Mouse (Mus musculus): ENCODE data around the gene Ufsp1. TPM values are rescaled to one million over a fixed set of nuclear protein-coding genes. Genes with fewer than 3 reads are reported as not detected.

Gene Ufsp1
- total RNA-seq, 1 experiment from 2014 or later: 4.2 TPM

- peak; percentile 15; the same call in 1 of the 2 replicates for ATAC-seq (ENCODE audit: extremely low read depth, insufficient number of reproducible peaks, low FRiP score, poor library complexity, severe bottlenecking)
Observed at GRCm38 (mm10) chr5:137293282-137293681, 1.1 kb upstream of the Ufsp1 start.

DNA sequence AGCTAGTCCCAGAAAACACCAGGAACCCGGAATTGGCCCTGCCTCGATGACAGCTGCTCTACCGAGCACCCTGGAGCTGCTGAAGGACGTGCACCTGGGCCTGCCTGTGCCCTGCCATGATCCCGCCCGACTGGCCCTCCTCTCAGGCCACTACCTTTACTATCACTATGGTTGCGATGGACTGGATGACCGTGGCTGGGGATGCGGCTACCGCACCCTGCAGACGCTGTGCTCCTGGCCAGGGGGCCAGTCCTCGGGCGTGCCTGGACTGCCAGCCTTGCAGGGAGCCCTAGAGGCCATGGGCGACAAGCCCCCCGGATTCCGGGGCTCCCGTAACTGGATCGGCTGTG lies 290 bp downstream of the Ufsp1 start:
- no peak for ATAC-seq (ENCODE audit: extremely low read depth, insufficient number of reproducible peaks, low FRiP score, poor library complexity, severe bottlenecking)

DNA sequence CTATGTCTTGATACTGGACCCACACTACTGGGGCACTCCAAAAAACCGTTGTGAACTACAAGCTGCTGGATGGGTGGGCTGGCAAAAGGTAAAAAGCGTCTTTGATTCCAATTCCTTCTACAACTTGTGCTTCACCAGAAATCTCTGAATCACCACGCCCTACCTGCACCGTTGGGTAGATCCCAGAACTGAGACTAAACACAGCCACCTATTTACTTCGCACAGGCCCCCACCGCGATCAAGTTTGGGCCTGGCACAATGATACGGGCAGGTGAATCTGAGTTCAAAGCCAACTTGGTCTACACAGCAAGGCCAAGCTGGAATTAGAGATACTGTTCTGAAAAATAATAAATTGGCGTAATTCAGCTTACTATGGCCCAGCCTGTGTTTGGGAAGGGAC lies 867 bp downstream of the Ufsp1 start:
- ATAC-seq (ENCODE audit: extremely low read depth, insufficient number of reproducible peaks, low FRiP score, poor library complexity, severe bottlenecking): no peak

DNA sequence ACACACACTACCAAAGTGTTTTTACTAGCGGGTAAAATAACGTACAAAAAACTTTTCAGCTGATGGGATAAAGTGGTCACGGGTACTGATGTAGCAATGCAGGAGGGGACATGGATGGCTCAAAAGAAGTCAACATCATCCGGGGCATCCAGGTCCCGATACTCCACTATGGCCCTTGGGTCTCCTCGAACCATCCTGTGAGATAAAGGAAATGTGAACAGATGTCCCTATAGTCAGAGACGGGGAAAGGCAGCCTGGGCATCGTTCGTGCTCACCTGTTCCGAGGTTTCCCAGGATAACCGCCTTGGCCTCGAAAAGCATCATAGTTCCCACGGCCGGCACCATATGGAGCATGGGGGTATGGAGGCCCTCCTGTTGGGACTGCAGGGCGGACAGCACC lies 1.3 kb downstream of the Ufsp1 start:
- ATAC-seq (ENCODE audit: extremely low read depth, insufficient number of reproducible peaks, low FRiP score, poor library complexity, severe bottlenecking): no peak

DNA sequence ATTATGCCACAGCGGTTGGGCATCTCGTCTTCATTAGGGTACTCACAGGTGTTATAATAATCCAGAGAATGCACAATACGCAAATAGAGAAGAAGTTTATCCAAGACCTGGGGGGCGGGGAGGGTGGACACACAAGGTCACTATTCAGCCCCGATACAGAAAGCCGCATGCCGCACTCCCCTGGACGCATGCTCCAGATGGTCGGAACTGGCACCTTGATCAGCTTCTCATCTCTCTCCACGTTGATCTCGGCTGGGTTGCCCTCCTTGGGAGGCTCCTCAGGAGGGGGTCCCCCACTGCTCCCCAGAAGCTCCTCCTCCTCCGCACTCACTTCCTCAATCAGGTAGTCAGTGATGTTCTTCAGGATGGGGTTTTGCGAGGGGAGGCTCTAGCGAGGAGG lies 2.7 kb downstream of the Ufsp1 start:
- ATAC-seq (ENCODE audit: extremely low read depth, insufficient number of reproducible peaks, low FRiP score, poor library complexity, severe bottlenecking): no peak

DNA sequence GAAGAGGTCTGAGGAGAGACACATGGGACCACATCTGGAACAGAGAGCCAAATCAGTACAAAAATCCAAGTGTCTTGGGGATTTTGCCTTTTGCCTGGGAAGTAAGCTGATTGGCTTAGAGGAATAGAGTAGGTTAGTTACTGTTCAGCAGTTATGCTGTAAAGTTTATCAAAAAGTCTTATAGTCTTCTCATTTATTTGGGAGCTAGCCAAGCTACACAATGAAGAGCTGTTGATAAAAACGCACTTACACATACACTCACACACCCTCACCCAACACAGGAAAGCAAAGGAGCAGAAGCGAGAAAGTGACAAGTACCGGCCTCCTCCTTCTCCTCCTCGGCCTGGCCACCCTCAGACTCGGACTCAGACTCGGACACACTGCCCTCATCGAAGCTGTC lies 4.8 kb downstream of the Ufsp1 start:
- ATAC-seq (ENCODE audit: extremely low read depth, insufficient number of reproducible peaks, low FRiP score, poor library complexity, severe bottlenecking): no peak

- ATAC-seq (ENCODE audit: extremely low read depth, insufficient number of reproducible peaks, low FRiP score, poor library complexity, severe bottlenecking): no peak
Observed at GRCm38 (mm10) chr5:137301253-137301652, 6.8 kb downstream of the Ufsp1 start.

DNA sequence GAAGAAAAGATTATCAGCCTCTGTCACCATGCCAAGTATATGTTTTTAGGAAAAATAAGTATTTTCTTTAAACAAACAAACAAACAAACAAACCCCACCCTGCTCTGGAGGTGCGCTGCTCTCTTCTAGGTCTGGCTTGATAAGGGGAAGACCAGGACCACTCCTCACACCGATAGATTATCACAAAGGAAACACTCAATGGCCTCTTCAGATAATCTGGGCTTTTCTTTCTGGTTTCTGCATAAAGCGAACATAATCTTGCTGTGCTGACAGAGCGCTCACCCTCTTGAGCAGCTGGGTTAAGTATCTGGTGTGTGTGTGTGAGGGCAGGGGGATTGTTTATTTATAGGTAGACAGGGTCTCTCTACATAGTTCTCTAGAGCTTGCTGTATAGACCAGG lies 9.2 kb downstream of the Ufsp1 start:
- ATAC-seq (ENCODE audit: extremely low read depth, insufficient number of reproducible peaks, low FRiP score, poor library complexity, severe bottlenecking): no peak

DNA sequence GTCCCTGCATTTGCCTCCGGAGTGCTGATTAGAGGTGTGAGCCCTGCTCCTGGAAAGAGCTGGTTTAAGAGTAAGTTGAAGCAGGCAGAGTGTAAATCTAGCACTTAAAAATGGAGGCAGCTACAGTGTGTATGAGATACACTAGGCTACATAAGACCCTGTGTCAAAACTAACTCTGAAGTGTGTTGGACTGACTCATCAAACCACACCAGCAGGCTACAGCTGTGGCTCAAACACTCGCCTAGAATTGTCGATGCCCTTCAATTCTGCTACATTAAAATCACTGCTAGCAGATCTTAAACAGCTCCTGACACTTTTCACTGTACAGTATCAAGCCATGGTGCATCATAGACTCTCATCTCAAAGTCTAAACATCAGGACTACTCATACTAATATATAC lies 9.7 kb downstream of the Ufsp1 start:
- no peak for ATAC-seq (ENCODE audit: extremely low read depth, insufficient number of reproducible peaks, low FRiP score, poor library complexity, severe bottlenecking)

GRCm38 (mm10) chr5:137304816-137305215 lies 10.4 kb downstream of the Ufsp1 start:
- no peak for ATAC-seq (ENCODE audit: extremely low read depth, insufficient number of reproducible peaks, low FRiP score, poor library complexity, severe bottlenecking)

DNA sequence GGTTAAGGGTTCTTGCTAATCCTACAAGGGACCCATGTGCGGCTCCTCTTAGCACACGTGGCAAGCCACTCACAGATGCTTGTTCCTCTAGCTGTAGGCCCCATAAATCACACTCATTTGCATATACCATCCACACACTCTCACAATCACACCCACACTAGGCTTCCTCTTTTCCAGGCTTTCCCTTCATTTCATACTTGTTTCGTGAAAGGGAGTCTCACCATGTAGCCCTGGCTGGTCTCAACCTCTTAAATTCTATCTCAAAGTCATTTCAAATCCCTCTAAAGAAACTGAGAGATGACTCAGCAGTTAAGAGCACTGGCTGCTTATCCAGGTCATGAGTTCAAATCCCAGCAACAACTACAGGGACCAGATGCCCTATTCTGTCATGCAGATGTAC lies 11.4 kb downstream of the Ufsp1 start:
- ATAC-seq (ENCODE audit: extremely low read depth, insufficient number of reproducible peaks, low FRiP score, poor library complexity, severe bottlenecking): no peak

GRCm38 (mm10) chr5:137306439-137307005 lies 12.1 kb downstream of the Ufsp1 start:
- no peak for ATAC-seq (ENCODE audit: extremely low read depth, insufficient number of reproducible peaks, low FRiP score, poor library complexity, severe bottlenecking)

DNA sequence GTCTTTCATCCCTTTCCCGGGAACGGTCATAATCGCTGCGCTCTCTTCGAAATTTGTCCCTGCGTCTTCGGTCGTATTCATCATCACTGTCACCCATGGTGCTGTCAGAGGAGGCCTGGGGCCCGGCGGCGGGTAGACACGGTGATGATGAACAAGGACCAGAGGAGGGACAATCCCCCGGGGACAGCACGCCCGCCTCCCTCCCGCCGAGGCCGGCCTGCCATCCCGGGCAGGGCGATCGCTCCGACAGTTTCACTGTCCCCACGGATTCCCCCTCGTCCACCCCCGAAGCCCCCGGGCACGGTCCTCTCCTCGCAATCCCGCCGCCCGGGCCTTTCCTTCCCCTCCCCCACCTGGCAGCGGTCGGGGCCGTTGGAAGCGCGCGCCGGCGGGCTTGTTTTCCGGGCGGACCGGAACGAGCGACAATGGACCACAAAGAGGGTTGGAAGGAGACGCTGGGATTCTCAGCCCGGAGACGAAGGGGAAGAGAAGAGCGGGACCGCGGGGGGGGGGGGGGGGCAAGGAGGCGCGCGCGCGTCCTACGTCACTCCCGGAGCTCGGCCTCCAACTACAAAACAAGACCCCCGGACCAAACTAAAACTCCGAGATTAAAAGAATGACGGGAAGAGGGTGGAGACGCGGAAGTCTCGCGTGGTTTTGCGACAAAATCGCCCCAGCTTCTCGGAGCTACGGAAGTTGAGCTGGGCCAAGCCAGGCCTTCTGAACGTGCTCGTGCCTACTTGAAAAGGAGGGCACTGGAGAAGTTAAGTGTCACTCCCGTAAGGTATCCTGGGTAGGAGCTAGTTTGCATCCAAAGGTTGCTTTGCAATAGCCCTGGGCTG lies 12.9 kb downstream of the Ufsp1 start, which contains the start of gene Srrt:
TSS of gene Srrt (minus strand) at position 604 of the 842 bp plus-strand sequence.
- ATAC-seq (ENCODE audit: extremely low read depth, insufficient number of reproducible peaks, low FRiP score, poor library complexity, severe bottlenecking): peak; percentile 75

GRCm38 (mm10) chr5:137308356-137308755 lies 13.9 kb downstream of the Ufsp1 start:
- no peak for ATAC-seq (ENCODE audit: extremely low read depth, insufficient number of reproducible peaks, low FRiP score, poor library complexity, severe bottlenecking)

DNA sequence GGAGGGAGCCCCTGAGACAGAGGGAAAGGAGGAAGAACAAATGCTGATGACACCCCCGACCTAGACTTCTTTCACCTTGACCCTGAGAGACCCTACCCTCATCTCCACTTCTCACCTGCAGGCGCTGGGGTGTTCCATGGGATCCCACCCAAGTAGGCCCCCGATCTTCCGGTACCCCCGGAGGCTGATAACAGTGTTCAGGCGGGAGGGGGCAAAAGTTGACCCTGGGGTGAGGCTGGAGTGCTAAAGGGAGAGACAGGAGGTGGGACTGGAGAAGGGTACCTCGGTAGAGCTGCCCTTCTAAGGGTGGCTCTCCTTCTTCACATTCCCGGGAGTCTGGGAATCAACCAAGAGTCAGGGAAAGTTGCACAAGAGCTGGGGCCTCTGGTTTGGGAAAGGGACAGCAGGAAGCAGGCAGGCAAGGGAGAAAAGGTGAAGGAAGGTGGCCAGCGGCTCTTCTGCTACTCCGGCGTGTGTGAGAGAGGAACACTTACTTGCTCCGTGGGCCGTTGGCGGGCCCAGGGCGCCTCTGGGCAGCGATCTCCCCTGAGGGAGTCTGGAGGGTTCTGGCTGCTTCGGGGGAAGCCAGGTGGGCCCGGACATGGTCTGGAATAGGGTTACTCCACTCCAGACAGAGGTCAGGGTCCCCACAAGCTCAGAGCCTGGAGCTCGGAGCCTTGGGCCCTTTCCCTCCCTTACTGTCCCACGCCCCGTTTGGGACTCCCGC lies 19.2 kb downstream of the Ufsp1 start:
- ATAC-seq (ENCODE audit: extremely low read depth, insufficient number of reproducible peaks, low FRiP score, poor library complexity, severe bottlenecking): no peak

DNA sequence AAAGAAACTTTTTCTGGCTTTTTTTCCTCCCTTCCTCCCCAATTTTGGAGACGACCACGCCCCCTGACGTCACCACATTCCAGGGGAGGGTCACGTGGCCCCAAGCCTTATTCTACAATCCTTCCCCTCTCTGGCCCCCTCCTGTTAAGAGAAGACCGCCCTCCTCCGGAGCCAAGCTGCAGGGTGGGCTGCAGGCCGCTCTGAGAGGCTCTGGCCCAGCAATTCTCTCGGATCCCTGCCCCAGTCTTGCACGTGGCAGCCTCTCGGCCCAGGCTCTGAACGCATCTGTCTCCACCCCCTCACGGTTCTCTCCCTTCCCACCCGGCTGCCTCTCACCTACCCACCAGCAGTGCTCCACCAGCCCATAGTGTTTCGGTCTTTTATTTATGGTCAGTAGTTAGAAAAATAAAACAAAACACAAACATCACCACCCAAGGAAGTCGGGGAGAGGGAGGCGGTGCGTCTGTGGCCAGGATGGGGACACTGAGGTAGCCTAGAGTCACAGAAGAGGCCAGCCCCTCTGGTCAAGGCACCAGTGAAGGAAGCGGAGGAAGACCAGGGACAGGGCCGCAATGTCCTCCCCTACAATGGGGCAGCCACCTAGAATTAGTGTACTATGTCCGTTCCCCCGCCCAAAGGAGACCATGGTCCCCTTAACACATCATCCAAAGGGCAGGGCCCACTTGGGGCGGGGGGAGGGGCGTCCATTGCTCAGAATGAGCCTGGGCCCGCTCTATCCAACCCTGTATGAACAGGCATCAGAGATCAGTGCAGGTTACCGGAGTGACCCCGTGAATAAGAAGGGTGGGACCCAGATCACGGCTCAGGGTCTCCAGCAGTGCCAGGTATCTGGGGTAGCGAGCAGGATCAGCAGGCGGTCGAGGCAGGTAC lies 20.0 kb downstream of the Ufsp1 start, which contains the start of gene Trip6:
TSS of gene Trip6 (minus strand) at position 212 of the 891 bp plus-strand sequence.
- no peak for ATAC-seq (ENCODE audit: extremely low read depth, insufficient number of reproducible peaks, low FRiP score, poor library complexity, severe bottlenecking)

- no peak for ATAC-seq (ENCODE audit: extremely low read depth, insufficient number of reproducible peaks, low FRiP score, poor library complexity, severe bottlenecking)
Observed at GRCm38 (mm10) chr5:137315084-137315903, 20.9 kb downstream of the Ufsp1 start.

- no peak for ATAC-seq (ENCODE audit: extremely low read depth, insufficient number of reproducible peaks, low FRiP score, poor library complexity, severe bottlenecking)
Observed at GRCm38 (mm10) chr5:137317361-137317760, 22.9 kb downstream of the Ufsp1 start.
